Mouse (Mus musculus) heart, adult 11 months (tissue): ENCODE measurements at regions not wholly inside any gene's neighbourhood (a gene's known extent, or its start where the extent isn't known, plus 50 kb on each side); places are given as distances from the start of the nearest gene placed in this dataset.
"Not testable (repeated sequence)": the region's sequence is repeated elsewhere in the genome, so short reads cannot be mapped to it uniquely, and the experiment has no call there.

ENCODE experiments used
- DNase-seq: peaks from one replicate; pipeline ENCODE4 v3.0.0; 2022

GRCm38 (mm10) chr19:35034408-35034807, 112.2 kb downstream of the Kif20b start:
- no peak for DNase-seq

GRCm38 (mm10) chr19:35045576-35045975, 123.4 kb downstream of the Kif20b start:
- no peak for DNase-seq

DNA sequence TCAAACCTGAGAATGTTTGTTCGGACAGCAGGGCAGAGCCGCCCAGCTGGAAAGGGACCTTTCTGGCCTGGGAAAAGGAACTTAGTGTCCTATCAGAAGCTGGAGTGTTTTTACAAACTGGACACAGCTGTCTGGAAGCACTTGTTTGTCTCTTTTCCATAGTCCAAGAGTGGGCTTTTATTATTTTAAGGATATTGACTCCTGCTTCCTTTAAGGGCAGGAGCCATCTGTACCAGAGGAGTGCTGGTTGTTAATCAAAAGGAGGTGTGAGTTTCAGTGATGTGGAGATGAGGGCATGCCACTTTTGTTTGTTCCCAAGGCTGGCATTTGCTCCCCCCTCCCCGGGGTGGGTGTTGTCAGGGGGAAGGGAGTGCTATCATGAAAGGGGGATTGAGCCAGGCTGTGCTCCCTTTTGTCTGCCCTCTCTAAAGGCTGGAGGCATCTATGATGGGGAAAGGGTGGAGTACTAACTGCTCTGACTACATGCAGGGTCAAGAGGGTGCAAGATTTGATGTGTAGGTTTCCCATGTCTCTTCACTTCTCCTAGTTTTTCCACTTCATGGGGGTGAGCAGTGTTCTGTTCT, 144.3 kb downstream of the Kif20b start:
- no peak for DNase-seq

DNA sequence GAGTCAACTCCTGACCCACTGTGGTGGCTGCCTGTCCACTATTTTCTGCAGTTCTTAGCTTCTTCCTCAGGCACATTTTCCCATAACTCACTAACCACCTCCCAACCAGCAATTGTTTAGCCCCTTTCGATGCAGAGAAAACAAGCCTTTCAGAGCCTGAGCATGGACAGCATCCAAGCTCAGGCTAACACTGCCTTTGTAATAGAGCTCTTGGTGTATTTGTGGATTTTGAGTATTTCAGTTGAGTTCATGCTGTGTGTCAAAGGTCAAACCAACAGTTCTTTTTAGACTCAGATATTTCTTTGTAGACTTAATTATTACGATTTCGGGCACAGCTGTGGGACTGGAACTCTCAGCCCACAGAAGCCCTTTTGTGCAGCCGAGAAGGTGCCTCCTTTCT, 159.0 kb downstream of the Kif20b start:
- DNase-seq: no peak

DNA sequence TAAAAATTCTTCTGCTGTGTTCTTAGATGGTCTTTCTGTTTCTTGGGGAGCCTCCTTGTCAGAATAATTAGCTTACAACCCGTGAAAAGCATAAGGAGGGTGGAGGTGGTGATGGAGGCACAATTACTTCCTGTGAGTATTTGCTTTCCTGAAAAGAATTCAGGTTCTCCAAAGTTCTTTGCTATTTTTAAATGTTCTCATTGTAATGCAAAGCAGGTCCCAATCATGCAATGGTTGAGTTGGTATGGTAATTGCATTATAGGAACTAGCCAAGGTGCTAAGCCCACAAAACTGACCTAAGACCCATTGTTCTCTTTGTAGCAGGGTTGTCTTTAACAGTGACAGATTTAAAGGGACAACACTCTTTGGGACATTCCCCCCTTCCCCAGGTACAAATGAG, 179.1 kb downstream of the Kif20b start:
- no peak for DNase-seq

- DNase-seq: no peak
Observed at GRCm38 (mm10) chr19:35114313-35114712, 192.2 kb downstream of the Kif20b start.

GRCm38 (mm10) chr19:35125278-35125677, 203.1 kb downstream of the Kif20b start:
- DNase-seq: no peak

DNA sequence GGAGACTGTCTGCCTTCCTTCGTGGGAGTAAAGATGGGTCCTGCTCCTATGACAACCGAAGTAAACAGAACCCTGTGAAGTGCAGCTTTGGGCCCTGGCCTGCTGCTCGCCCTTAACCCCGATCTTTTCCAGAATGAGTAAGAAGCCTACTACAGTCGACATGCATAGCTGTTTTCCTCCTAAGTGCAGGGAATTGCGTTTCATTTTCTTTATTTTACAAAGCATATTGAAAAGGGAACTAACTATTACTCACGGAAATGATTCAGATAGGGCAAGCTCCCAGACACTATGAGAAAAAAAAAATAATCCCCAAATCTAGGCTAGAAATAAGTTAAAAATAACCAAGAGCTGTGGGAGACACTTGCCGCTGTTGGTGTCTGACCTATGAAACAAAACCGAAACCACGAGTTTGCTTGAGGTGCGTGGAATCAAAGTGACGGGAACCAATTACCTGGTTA, 204.5 kb downstream of the Kif20b start:
- no peak for DNase-seq

DNA sequence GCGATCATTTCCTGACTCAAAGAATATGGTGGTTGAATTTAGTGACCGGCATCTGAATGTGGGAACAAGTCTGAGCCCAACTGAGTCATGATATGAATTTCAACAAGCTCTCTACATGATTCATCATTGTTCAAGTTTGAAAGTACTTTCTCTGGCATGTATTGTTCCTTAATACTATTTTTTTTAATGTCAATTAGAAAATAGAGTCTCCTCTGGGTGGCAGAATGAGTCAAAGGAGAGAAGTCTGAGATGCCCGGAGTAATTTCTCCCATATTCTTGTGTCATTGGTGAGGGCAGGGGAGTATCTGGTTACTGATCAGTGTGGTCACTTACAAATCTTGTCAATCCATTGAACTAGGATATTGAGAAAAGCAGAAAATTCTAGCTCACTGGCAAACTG, 205.9 kb downstream of the Kif20b start:
- DNase-seq: no peak

DNA sequence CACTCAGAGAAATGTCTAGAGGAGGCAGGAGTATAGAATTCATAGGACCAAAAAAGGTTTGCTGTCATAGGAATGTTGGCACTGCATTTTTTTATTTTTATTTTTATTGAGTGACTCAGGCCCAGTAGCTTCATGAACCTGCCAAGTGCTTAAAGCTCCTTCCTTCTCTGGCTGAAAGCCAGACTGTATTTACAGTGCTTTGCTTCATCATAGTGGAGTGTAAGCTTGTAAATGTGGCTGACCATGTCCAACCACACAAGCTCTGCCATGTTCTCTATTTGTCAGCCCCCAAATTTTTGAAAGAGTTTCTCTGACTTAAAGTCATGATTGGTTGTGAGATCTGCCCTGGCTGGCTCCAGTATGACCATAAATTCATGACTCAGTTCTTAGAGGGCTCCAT, 221.0 kb downstream of the Kif20b start:
- no peak for DNase-seq

DNA sequence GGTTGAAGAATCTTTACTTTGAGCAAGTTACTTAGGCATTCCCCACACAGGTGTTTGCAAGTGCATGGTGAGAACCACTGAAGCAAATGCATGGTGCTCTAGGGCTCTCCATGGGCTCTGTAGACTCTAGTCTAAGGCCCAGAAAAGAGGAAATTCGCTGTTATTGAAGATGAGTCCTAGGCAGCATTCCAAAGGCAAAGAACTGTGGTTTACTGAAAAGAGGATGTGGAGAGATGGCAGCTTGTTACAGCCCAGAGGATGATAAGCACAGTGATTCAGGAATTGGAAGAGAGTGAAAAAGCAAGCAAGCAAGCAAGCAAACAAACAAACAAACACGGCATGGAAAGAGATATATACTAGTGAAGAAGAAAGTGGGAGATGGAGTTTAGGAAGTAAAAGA, 221.6 kb downstream of the Kif20b start:
- DNase-seq: no peak

DNA sequence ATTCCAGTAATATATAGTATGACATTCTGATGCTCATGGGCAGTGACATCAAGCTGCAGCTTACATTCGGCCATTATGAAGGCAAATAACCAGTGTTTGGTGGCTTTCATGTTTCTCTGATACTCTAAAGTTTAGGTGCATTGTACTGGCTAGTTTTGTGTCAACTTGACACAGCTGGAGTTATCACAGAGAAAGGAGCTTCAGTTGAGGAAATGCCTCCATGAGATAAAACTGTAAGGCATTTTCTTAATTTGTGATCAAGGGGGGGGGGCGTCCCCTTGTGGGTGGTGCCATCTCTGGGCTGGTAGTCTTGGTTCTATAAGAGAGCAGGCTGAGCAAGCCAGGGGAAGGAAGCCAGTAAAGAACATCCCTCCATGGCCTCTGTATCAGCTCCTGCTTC, 227.3 kb downstream of the Kif20b start:
- DNase-seq: not testable (repeated sequence)

GRCm38 (mm10) chr19:35150780-35151725, 228.9 kb downstream of the Kif20b start:
- no peak for DNase-seq

DNA sequence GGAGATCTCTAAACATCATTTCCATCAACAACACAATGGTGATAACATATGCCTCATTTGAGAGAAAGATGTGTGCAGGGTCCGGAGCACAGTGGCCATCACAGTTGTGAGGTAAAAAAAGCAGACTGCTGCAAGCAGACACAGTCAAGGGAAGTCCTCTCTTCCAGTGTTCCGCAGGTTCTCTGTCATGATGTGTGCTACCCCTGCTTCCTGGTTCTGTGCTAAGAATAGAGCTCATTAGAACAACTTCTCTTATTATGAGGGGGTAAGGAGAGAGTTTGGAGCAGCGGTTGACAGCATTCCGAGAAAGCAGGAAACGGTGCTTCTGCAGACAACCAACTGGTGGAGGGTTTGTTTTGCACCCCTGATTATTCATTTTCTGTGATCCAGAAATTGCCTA, 229.7 kb downstream of the Kif20b start:
- DNase-seq: no peak

- DNase-seq: no peak
Observed at GRCm38 (mm10) chr19:35157849-35158248, 235.7 kb downstream of the Kif20b start.

GRCm38 (mm10) chr19:35164727-35165126, 242.6 kb downstream of the Kif20b start:
- no peak for DNase-seq

DNA sequence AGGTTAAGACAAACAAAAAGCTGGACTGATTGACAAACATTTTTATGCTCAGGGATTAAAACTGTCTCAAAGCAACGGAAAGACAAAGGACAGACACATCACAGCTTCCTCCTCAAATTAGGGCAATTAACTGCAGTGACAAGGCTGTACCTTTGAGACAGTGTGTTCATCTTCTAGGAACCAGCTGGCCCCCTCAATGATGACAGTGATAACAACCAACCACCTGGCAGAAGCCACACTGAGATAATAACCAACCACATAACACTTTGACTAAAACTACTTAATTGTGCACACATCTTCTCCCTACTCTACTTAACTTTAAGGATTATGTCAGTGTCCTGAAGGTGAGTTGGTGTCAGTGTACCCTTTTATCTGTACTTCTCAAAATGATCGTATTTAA, 248.4 kb downstream of the Kif20b start:
- DNase-seq: no peak

GRCm38 (mm10) chr19:35180102-35180501, 257.9 kb downstream of the Kif20b start:
- no peak for DNase-seq

DNA sequence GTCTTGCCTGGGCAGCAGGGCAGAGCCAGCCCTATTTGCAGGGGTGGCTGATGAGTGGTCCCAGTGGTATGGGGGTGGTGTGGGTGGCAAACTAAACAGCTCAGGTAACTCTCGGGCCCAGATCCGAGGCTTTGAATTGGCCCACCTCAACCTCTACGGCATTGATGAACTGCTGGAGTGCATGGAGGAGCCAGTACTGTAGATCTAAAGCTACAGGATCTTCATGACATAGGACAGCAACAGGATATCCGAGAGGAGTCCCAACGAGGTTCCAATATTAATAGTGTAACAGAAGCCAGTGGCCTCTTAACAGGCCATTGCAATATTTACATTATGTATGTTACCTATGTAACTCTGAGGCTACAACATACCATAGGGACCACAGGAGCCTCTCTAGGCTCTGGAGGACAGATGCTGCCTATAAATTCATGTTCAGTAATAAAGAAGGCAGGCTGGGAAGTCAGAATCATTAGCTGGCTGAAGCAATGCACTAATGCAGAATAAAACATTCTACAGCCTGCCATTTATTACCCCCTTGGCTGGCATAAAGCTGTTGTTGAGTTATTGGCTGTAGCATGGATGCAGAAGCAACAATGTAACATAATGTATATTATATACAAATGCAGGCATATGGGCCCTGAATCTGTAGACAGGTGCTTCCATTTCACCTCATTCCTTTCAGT, 283.5 kb downstream of the Kif20b start:
- peak; percentile 57 for DNase-seq

DNA sequence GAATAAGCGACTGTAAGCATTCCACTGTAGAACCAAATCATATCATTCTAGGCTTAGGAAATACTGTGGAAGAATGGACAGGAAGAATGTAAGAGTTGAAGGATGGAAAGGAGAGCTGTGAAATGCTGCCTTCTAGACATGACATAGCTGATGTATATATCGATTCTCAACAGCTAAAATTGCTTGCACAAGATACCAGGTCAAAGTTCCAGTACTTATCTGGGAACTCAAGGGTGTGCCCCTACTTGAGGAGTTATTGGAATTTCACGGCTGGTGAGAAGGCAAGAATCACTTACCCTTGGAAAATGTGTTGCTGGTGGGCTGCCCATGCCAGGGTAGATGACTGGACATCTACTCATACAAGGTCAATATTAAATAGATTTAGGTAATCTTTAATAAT, 322.0 kb downstream of the Kif20b start:
- DNase-seq: no peak

GRCm38 (mm10) chr19:35247531-35247930, 325.4 kb downstream of the Kif20b start:
- DNase-seq: no peak

GRCm38 (mm10) chr19:35258634-35259033, 336.5 kb downstream of the Kif20b start:
- DNase-seq: not testable (repeated sequence)

- no peak for DNase-seq
Observed at GRCm38 (mm10) chr19:35263101-35263500, 340.9 kb downstream of the Kif20b start.

DNA sequence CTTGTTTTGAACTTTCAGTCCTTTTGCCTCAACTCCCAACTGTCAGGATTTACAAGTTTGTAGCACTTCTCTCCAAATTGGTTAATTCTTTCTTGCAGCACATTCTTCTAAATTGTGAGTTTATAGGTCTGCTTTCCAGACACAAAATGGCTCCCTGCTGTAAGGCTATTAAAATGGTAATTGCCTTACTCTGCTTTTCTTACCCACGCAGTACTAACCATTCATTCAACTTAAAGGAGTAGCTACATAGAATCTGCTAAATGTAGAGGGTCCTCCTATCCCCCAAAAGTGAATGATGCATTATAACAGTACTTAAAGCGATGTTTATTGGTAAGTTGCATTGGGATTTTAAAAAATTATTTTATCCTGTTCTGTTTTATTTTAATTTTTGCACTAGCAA, 356.2 kb downstream of the Kif20b start:
- DNase-seq: no peak
